Mouse (Mus musculus) intestine, embryonic 14.5 days (tissue): ENCODE data around the gene Trappc11. TPM values are rescaled to one million over a fixed set of nuclear protein-coding genes. Genes with fewer than 3 reads are reported as not detected.
"Not testable (repeated sequence)": the region's sequence is repeated elsewhere in the genome, so short reads cannot be mapped to it uniquely, and the experiment has no call there.

Experiments
- ATAC-seq: fragments of 200-750 bp; cut with Nextera tagmentation; replicated peaks from 2 replicates; pipeline ENCODE4 v1.8.0; 2017; ENCODE audit warnings: low read depth, moderate number of reproducible peaks, moderate TSS enrichment, moderate library complexity; ENCODE audit not compliant: low FRiP score, low TSS enrichment
- DNase-seq: peaks from one replicate; pipeline ENCODE4 v3.0.0-alpha.2; 2018; ENCODE audit warnings: low spot score
- H3K27ac ChIP-seq: fragments of 300-500 bp; sonication (generic); 2 replicates; pipeline ENCODE4 v1.5.1; 2014; ENCODE audit warnings: low read depth, mild to moderate bottlenecking, control low read depth
- H3K27me3 ChIP-seq: fragments of 300-500 bp; sonication (generic); replicated peaks from 2 replicates; pipeline ENCODE4 v1.6.1; 2014; ENCODE audit warnings: low read length, control low read depth; ENCODE audit not compliant: control insufficient read depth, insufficient read depth
- H3K36me3 ChIP-seq: fragments of 300-500 bp; sonication (generic); 2 replicates; pipeline ENCODE4 v1.6.1; 2014; ENCODE audit warnings: low read length, control low read depth; ENCODE audit not compliant: control insufficient read depth, insufficient read depth
- H3K4me1 ChIP-seq: fragments of 300-500 bp; sonication (generic); replicated peaks from 2 replicates; pipeline ENCODE4 v1.6.1; 2014; ENCODE audit warnings: low read length, control low read depth, mixed read lengths; ENCODE audit not compliant: control insufficient read depth, insufficient read depth
- H3K4me2 ChIP-seq: fragments of 300-500 bp; sonication (generic); 2 replicates; pipeline ENCODE4 v1.6.1; 2014; ENCODE audit warnings: low read length
- H3K4me3 ChIP-seq: fragments of 300-500 bp; sonication (generic); 2 replicates; pipeline ENCODE4 v1.5.1; 2014; ENCODE audit warnings: low read depth, low read length, control low read depth, mixed read lengths
- H3K9ac ChIP-seq: fragments of 300-500 bp; sonication (generic); 2 replicates; pipeline ENCODE4 v1.6.1; 2014; ENCODE audit warnings: mild to moderate bottlenecking, low read length
- H3K9me3 ChIP-seq: fragments of 300-500 bp; sonication (generic); 2 replicates; pipeline ENCODE4 v1.6.1; 2016; ENCODE audit warnings: low read length, control low read depth; ENCODE audit not compliant: control insufficient read depth
- WGBS: fragments of 180-500 bp; shearing (Covaris S2); extraction: QIAGEN DNeasy Blood & Tissue Kit; methylation state at CpG from one replicate; pipeline ENCODE4 v1.1.7; 2014; 5-methylcytosine and 5-hydroxymethylcytosine counted together
- polyA plus RNA-seq: library from polyadenylated mRNA; unstranded; fragments of >200 nt; fragmentation: Nextera tagmentation; extraction: Ambion mirVana; gene quantifications from 2 replicates; pipeline ENCODE4 v1.2.1, GENCODE M21; 2014

Gene Trappc11
- polyA plus RNA-seq, 1 experiment from 2014 or later = 28.6 TPM

- H3K27me3 ChIP-seq = no peaks in the 10 kb centered on the region
- no peak overlapping the region for H3K4me2 ChIP-seq
- no peak overlapping the region for H3K4me3 ChIP-seq
- H3K27ac ChIP-seq = no peak overlapping the region
- ATAC-seq (no peak), DNase-seq (no peak)
- no peaks in the 10 kb centered on the region for H3K36me3 ChIP-seq
- H3K9ac ChIP-seq = no peak overlapping the region
- no peaks in the 10 kb centered on the region for H3K4me1 ChIP-seq
- WGBS = 47% methylated on average over 6 of the region's 6 CpGs
- H3K9me3 ChIP-seq = 0 out of 2 replicates have a peak, but pooled peaks cover 3% of the 10 kb centered on the region
Measured at GRCm38 (mm10) chr8:47459216-47459749, 74.0 kb downstream of the Trappc11 start.

GRCm38 (mm10) chr8:47458591-47458990 lies 74.7 kb downstream of the Trappc11 start:
- H3K36me3 ChIP-seq = no peaks in the 10 kb centered on the region
- 95% methylated on average over 10 of the region's 10 CpGs for WGBS
- no peak overlapping the region for H3K27ac ChIP-seq
- H3K4me1 ChIP-seq = no peaks in the 10 kb centered on the region
- ATAC-seq (no peak), DNase-seq (no peak)
- H3K4me2 ChIP-seq = no peak overlapping the region
- H3K4me3 ChIP-seq = no peak overlapping the region
- no peak overlapping the region for H3K9ac ChIP-seq
- no peaks in the 10 kb centered on the region for H3K27me3 ChIP-seq
- 0 out of 2 replicates have a peak, but pooled peaks cover 3% of the 10 kb centered on the region for H3K9me3 ChIP-seq

DNA sequence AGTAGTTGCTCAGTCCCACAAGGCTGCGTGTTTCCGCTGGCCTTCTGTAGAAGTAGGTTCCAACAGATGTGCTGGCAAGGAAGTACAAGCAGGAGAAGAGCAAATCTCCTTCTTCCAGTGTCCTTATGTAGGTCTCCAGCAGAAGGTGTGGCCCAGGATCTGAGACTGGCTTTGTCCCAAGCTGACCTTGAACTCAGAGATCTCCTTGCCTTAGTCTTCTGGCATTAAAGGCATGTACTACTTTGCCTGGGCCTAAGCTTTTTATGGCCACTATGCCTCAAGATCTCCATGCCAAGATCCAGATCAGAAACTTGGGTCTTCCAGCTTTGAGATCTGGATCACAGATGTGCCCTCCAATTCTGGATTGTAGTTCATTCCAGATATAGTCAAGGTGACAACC lies 84.1 kb downstream of the Trappc11 start:
- not testable (repeated sequence) for H3K4me2 ChIP-seq, ATAC-seq, H3K9ac ChIP-seq, DNase-seq, H3K27me3 ChIP-seq, H3K4me3 ChIP-seq, H3K27ac ChIP-seq, H3K36me3 ChIP-seq, H3K9me3 ChIP-seq, H3K4me1 ChIP-seq
- WGBS = 89% methylated on average over 2 of the region's 2 CpGs

- H3K27ac ChIP-seq = no peak within 1 kb of the TSS
- H3K9ac ChIP-seq = no peak within 1 kb of the TSS
- no peaks in the 10 kb centered on the region for H3K27me3 ChIP-seq
- no peaks in the 10 kb centered on the region for H3K36me3 ChIP-seq
- H3K4me2 ChIP-seq = 0 out of 2 replicates have a peak within 1 kb of the TSS, but pooled peaks have one; percentile 9
- 55% methylated on average over 19 of the region's 19 CpGs for WGBS
- ATAC-seq = peak; percentile 36; the same call in 1 of the 2 replicates
- no peaks in the 10 kb centered on the region for H3K9me3 ChIP-seq
- no peak within 1 kb of the TSS for H3K4me3 ChIP-seq
- H3K4me1 ChIP-seq = no peaks in the 10 kb centered on the region
- peak; percentile 55 for DNase-seq
Measured at GRCm38 (mm10) chr8:47446312-47447046, 86.8 kb downstream of the Trappc11 start, which contains the start of gene Stox2. Stox2 (minus strand) TSS chr8:47446362.

Other genes with a start within 250 kb of the Trappc11 start
- 10.6 and 12.8 TPM in 2 replicates for gene Stox2, start 87.1 kb downstream of the Trappc11 start, polyA plus RNA-seq
- 43.8 and 44.4 TPM in 2 replicates for gene Rwdd4a, start 194 bp upstream of the Trappc11 start, polyA plus RNA-seq
- 11.5 and 14.3 TPM in 2 replicates for gene Ing2, start 142.1 kb upstream of the Trappc11 start, polyA plus RNA-seq
- 22.8 and 23.8 TPM in 2 replicates for gene Cdkn2aip, start 180.5 kb upstream of the Trappc11 start, polyA plus RNA-seq